Mouse (Mus musculus): Measurements from ENCODE around the gene Gm20388.

GRCm38 (mm10) chr8:122794175-122794454, 2883.5 kb downstream of the Gm20388 start:
- TF ChIP-seq CTCF (IDR thresholded peaks at IDR 0.05; ENCODE audit: extremely low read depth, insufficient read depth, low read length) = no peak
- no peak for TF ChIP-seq POLR2A (IDR thresholded peaks at IDR 0.05; ENCODE audit: extremely low read depth, insufficient read depth, low read length)

Data from cortical plate, adult 2 months (tissue).